ENCODE assay signal across 1 mouse cellular context in the genomic region with DNA sequence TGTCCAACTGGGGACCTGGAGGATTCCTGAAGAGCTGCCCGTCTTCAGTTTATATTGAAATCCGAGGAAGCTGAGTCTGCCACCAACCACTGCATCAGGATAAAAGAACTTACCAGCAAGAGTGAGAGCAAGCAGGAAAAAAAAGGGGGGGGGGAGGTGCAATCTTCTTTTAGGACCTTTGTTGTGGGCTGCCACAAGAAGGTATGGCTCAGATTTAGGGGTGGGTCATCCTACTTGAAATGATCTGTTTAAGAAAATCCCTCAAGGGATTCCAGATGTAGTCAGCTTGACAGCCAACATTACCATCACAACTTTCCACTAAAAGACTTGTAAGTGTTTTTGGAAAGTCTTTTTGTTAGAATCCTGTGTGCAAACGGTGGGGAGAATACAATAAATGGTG.
TF ChIP-seq lines count a peak whose summit lies in the region.

No protein-coding gene starts in this region.

TF ChIP-seq in CH12.LX, 34 proteins besides CTCF, POLR2A, EP300 and RAD21 (continued from another document):
- TF ChIP-seq UBTF (IDR thresholded peaks at IDR 0.05; ENCODE audit: low read depth, low read length) (no peak), MYC (IDR thresholded peaks at IDR 0.05; ENCODE audit: low read depth, low read length) (no peak), ETS1 (conservative IDR thresholded peaks at IDR 0.05; ENCODE audit: low read depth, low read length) (0 out of 2 replicates have a peak, but pooled peaks have one; percentile 26), TCF12 (IDR thresholded peaks at IDR 0.05; ENCODE audit: low read depth, low read length) (peak; percentile 46; the same call in 1 of the 2 replicates), MAFK (IDR thresholded peaks at IDR 0.05; ENCODE audit: insufficient replicate concordance, low read length) (no peak), POLR2AphosphoS2 (IDR thresholded peaks at IDR 0.05; ENCODE audit: low read depth, low read length) (no peak), BHLHE40 (IDR thresholded peaks at IDR 0.05; ENCODE audit: low read depth, low read length) (no peak), SMC3 (IDR thresholded peaks at IDR 0.05; ENCODE audit: low read depth, low read length) (no peak), ELF1 (IDR thresholded peaks at IDR 0.05; ENCODE audit: low read depth, low read length) (no peak), ZMIZ1 (IDR thresholded peaks at IDR 0.05; ENCODE audit: low read depth, low read length) (0 out of 2 replicates have a peak, but pooled peaks have one; percentile 2), HCFC1 (IDR thresholded peaks at IDR 0.05; ENCODE audit: low read depth, low read length) (no peak), NELFE (IDR thresholded peaks at IDR 0.05; ENCODE audit: low read depth, low read length) (0 out of 2 replicates have a peak, but pooled peaks have one; percentile 14), SIN3A (IDR thresholded peaks at IDR 0.05; ENCODE audit: low read length) (no peak), ZNF384 (IDR thresholded peaks at IDR 0.05; ENCODE audit: low read depth, low read length) (peak; percentile 83), CHD2 (IDR thresholded peaks at IDR 0.05; ENCODE audit: low read length) (peak; percentile 45; the same call in 1 of the 2 replicates), PAX5 (IDR thresholded peaks at IDR 0.05; ENCODE audit: low read length) (no peak), ZKSCAN1 (IDR thresholded peaks at IDR 0.05; ENCODE audit: borderline replicate concordance, low read depth, low read length) (no peak), USF2 (conservative IDR thresholded peaks at IDR 0.05; ENCODE audit: low read depth, low read length) (no peak), USF1 (IDR thresholded peaks at IDR 0.05; ENCODE audit: low read depth, low read length) (no peak), NRF1 (IDR thresholded peaks at IDR 0.05; ENCODE audit: low read depth, low read length) (no peak), CHD1 (IDR thresholded peaks at IDR 0.05; ENCODE audit: low read depth, low read length) (no peak; the same call in 1 of the 2 replicates), KAT2A (IDR thresholded peaks at IDR 0.05; ENCODE audit: insufficient replicate concordance, low read length) (no peak)
